Mouse (Mus musculus): ENCODE data around the gene Cln5. TPM values are rescaled to one million over a fixed set of nuclear protein-coding genes. Genes with fewer than 3 reads are reported as not detected.

Cln5 gene
- polyA plus RNA-seq, 1 experiment from 2014 or later = 10.7 TPM

- 85% methylated on average over 13 of the region's 13 CpGs for WGBS
- Histone ChIP-seq H3K27ac (ENCODE audit: low read length) (no peak overlapping the region), H3K9ac (ENCODE audit: low read depth, low read length) (no peak overlapping the region), H3K4me2 (ENCODE audit: low read length) (no peak overlapping the region), H3K36me3 (ENCODE audit: control insufficient read depth, insufficient read depth, low read length) (peaks cover under 1% of the 10 kb centered on the region; the same call in 1 of the 2 replicates), H3K27me3 (ENCODE audit: control insufficient read depth, insufficient read depth, low read depth, low read length) (no peaks in the 10 kb centered on the region), H3K4me1 (ENCODE audit: control insufficient read depth, insufficient read depth, low read length) (peaks cover 17% of the 10 kb centered on the region), H3K9me3 (replicated peaks; ENCODE audit: control insufficient read depth, low read length, poor library complexity, severe bottlenecking) (no peaks in the 10 kb centered on the region), H3K4me3 (ENCODE audit: low read depth, low read length) (no peak overlapping the region)
- ATAC-seq = no peak
Observed at GRCm38 (mm10) chr14:103100296-103100695, 30.3 kb downstream of the Cln5 start.

GRCm38 (mm10) chr14:103101171-103101570 is 31.2 kb downstream of the Cln5 start:
- Histone ChIP-seq H3K36me3 (ENCODE audit: control insufficient read depth, insufficient read depth, low read length) (no peaks in the 10 kb centered on the region), H3K4me3 (ENCODE audit: low read depth, low read length) (no peak overlapping the region), H3K27me3 (ENCODE audit: control insufficient read depth, insufficient read depth, low read depth, low read length) (no peaks in the 10 kb centered on the region), H3K9ac (ENCODE audit: low read depth, low read length) (no peak overlapping the region), H3K27ac (ENCODE audit: low read length) (no peak overlapping the region), H3K4me2 (ENCODE audit: low read length) (no peak overlapping the region), H3K9me3 (replicated peaks; ENCODE audit: control insufficient read depth, low read length, poor library complexity, severe bottlenecking) (no peaks in the 10 kb centered on the region), H3K4me1 (ENCODE audit: control insufficient read depth, insufficient read depth, low read length) (peaks cover 16% of the 10 kb centered on the region)
- ATAC-seq = no peak
- 76% methylated on average over 3 of the region's 3 CpGs for WGBS

GRCm38 (mm10) chr14:103102246-103102645 is 32.2 kb downstream of the Cln5 start:
- Histone ChIP-seq H3K4me3 (ENCODE audit: low read depth, low read length) (no peak overlapping the region), H3K27me3 (ENCODE audit: control insufficient read depth, insufficient read depth, low read depth, low read length) (no peaks in the 10 kb centered on the region), H3K36me3 (ENCODE audit: control insufficient read depth, insufficient read depth, low read length) (no peaks in the 10 kb centered on the region), H3K9me3 (replicated peaks; ENCODE audit: control insufficient read depth, low read length, poor library complexity, severe bottlenecking) (no peaks in the 10 kb centered on the region), H3K4me2 (ENCODE audit: low read length) (no peak overlapping the region), H3K4me1 (ENCODE audit: control insufficient read depth, insufficient read depth, low read length) (peaks cover 7% of the 10 kb centered on the region), H3K9ac (ENCODE audit: low read depth, low read length) (no peak overlapping the region), H3K27ac (ENCODE audit: low read length) (no peak overlapping the region)
- ATAC-seq = no peak
- 59% methylated on average over 6 of the region's 6 CpGs for WGBS

GRCm38 (mm10) chr14:103102731-103103335 is 32.8 kb downstream of the Cln5 start:
- no peak overlapping the region for H3K4me2 ChIP-seq (ENCODE audit: low read length)
- no peaks in the 10 kb centered on the region for H3K9me3 ChIP-seq (replicated peaks; ENCODE audit: control insufficient read depth, low read length, poor library complexity, severe bottlenecking)
- H3K36me3 ChIP-seq (ENCODE audit: control insufficient read depth, insufficient read depth, low read length) = no peaks in the 10 kb centered on the region
- no peaks in the 10 kb centered on the region for H3K27me3 ChIP-seq (ENCODE audit: control insufficient read depth, insufficient read depth, low read depth, low read length)
- WGBS = 83% methylated on average over 10 of the region's 10 CpGs
- no peak for ATAC-seq
- H3K4me3 ChIP-seq (ENCODE audit: low read depth, low read length) = no peak overlapping the region
- H3K9ac ChIP-seq (ENCODE audit: low read depth, low read length) = no peak overlapping the region
- H3K27ac ChIP-seq (ENCODE audit: low read length) = no peak overlapping the region
- H3K4me1 ChIP-seq (ENCODE audit: control insufficient read depth, insufficient read depth, low read length) = peaks cover 3% of the 10 kb centered on the region; the same call in 1 of the 2 replicates

- no peak for ATAC-seq
- H3K9me3 ChIP-seq (replicated peaks; ENCODE audit: control insufficient read depth, low read length, poor library complexity, severe bottlenecking) = no peaks in the 10 kb centered on the region
- H3K4me2 ChIP-seq (ENCODE audit: low read length) = no peak overlapping the region
- H3K27me3 ChIP-seq (ENCODE audit: control insufficient read depth, insufficient read depth, low read depth, low read length) = no peaks in the 10 kb centered on the region
- no peak overlapping the region for H3K9ac ChIP-seq (ENCODE audit: low read depth, low read length)
- no peak overlapping the region for H3K27ac ChIP-seq (ENCODE audit: low read length)
- WGBS = 95% methylated on average over 2 of the region's 2 CpGs
- H3K4me3 ChIP-seq (ENCODE audit: low read depth, low read length) = no peak overlapping the region
- H3K4me1 ChIP-seq (ENCODE audit: control insufficient read depth, insufficient read depth, low read length) = no peaks in the 10 kb centered on the region
- 0 out of 2 replicates have a peak, but pooled peaks cover 2% of the 10 kb centered on the region for H3K36me3 ChIP-seq (ENCODE audit: control insufficient read depth, insufficient read depth, low read length)
Observed at GRCm38 (mm10) chr14:103106301-103106700, 36.3 kb downstream of the Cln5 start.

DNA sequence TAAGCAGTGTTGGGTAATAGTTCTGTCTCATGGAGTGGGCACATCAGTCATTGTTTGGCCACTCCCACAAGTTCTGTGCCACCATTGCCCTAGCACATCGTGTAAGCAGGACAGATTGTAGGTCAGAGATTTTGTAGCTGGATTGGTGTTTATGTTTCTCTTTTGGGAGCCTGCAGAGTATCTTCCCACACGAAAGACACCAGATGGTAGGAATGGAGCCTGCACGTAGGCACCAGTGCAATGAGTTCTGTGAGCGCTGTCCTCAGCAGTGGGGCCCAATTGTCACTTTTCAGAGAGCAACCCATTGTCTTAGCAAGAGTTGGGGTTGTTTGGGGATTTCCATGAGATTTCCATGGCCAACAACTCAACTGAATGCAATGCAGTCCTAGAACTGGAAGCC is 40.0 kb downstream of the Cln5 start:
- Histone ChIP-seq H3K9ac (ENCODE audit: low read depth, low read length) (no peak overlapping the region), H3K4me1 (ENCODE audit: control insufficient read depth, insufficient read depth, low read length) (no peaks in the 10 kb centered on the region), H3K4me2 (ENCODE audit: low read length) (no peak overlapping the region), H3K4me3 (ENCODE audit: low read depth, low read length) (no peak overlapping the region), H3K27ac (ENCODE audit: low read length) (no peak overlapping the region), H3K27me3 (ENCODE audit: control insufficient read depth, insufficient read depth, low read depth, low read length) (no peaks in the 10 kb centered on the region), H3K36me3 (ENCODE audit: control insufficient read depth, insufficient read depth, low read length) (peaks cover 16% of the 10 kb centered on the region), H3K9me3 (replicated peaks; ENCODE audit: control insufficient read depth, low read length, poor library complexity, severe bottlenecking) (no peaks in the 10 kb centered on the region)
- WGBS = 91% methylated on average over 4 of the region's 4 CpGs
- ATAC-seq = no peak

GRCm38 (mm10) chr14:103112606-103113363 is 42.8 kb downstream of the Cln5 start:
- Histone ChIP-seq H3K9me3 (replicated peaks; ENCODE audit: control insufficient read depth, low read length, poor library complexity, severe bottlenecking) (no peaks in the 10 kb centered on the region), H3K27ac (ENCODE audit: low read length) (no peak overlapping the region), H3K27me3 (ENCODE audit: control insufficient read depth, insufficient read depth, low read depth, low read length) (no peaks in the 10 kb centered on the region), H3K4me1 (ENCODE audit: control insufficient read depth, insufficient read depth, low read length) (no peaks in the 10 kb centered on the region), H3K9ac (ENCODE audit: low read depth, low read length) (no peak overlapping the region), H3K4me2 (ENCODE audit: low read length) (no peak overlapping the region), H3K4me3 (ENCODE audit: low read depth, low read length) (no peak overlapping the region), H3K36me3 (ENCODE audit: control insufficient read depth, insufficient read depth, low read length) (peaks cover 33% of the 10 kb centered on the region)
- 91% methylated on average over 3 of the region's 3 CpGs for WGBS
- ATAC-seq = no peak

GRCm38 (mm10) chr14:103114994-103115670 is 45.1 kb downstream of the Cln5 start:
- no peak overlapping the region for H3K4me2 ChIP-seq (ENCODE audit: low read length)
- H3K27ac ChIP-seq (ENCODE audit: low read length) = no peak overlapping the region
- no peaks in the 10 kb centered on the region for H3K9me3 ChIP-seq (replicated peaks; ENCODE audit: control insufficient read depth, low read length, poor library complexity, severe bottlenecking)
- no peak overlapping the region for H3K9ac ChIP-seq (ENCODE audit: low read depth, low read length)
- ATAC-seq = no peak
- no peaks in the 10 kb centered on the region for H3K27me3 ChIP-seq (ENCODE audit: control insufficient read depth, insufficient read depth, low read depth, low read length)
- WGBS = 95% methylated on average over 3 of the region's 3 CpGs
- no peak overlapping the region for H3K4me3 ChIP-seq (ENCODE audit: low read depth, low read length)
- no peaks in the 10 kb centered on the region for H3K4me1 ChIP-seq (ENCODE audit: control insufficient read depth, insufficient read depth, low read length)
- peaks cover 49% of the 10 kb centered on the region for H3K36me3 ChIP-seq (ENCODE audit: control insufficient read depth, insufficient read depth, low read length)

DNA sequence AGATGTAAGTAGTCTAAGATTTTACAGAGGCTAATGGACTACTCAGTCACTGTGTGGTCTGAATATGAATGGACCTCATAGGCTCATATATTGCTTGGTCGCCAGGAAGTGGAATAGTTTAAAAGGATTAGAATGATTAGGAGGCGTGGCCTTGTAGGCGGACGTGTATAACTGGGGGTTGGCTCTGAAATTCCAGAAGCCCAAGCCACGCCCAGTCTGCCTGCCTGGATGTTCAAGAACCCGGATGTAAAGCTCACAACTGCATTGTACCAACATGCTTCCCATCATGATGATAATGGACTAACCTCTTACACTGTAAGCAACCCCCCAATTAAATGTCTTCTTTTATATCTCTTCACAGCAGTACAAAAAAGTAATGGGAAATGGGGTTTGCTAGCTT is 55.7 kb downstream of the Cln5 start:
- H3K36me3 ChIP-seq (ENCODE audit: control insufficient read depth, insufficient read depth, low read length) = peaks cover 52% of the 10 kb centered on the region
- no peaks in the 10 kb centered on the region for H3K27me3 ChIP-seq (ENCODE audit: control insufficient read depth, insufficient read depth, low read depth, low read length)
- no peak overlapping the region for H3K4me3 ChIP-seq (ENCODE audit: low read depth, low read length)
- H3K9ac ChIP-seq (ENCODE audit: low read depth, low read length) = no peak overlapping the region
- 83% methylated on average over 6 of the region's 6 CpGs for WGBS
- H3K4me2 ChIP-seq (ENCODE audit: low read length) = no peak overlapping the region
- no peaks in the 10 kb centered on the region for H3K4me1 ChIP-seq (ENCODE audit: control insufficient read depth, insufficient read depth, low read length)
- no peaks in the 10 kb centered on the region for H3K9me3 ChIP-seq (replicated peaks; ENCODE audit: control insufficient read depth, low read length, poor library complexity, severe bottlenecking)
- no peak for ATAC-seq
- no peak overlapping the region for H3K27ac ChIP-seq (ENCODE audit: low read length)

Data from midbrain, embryonic 16.5 days (tissue).